Mouse (Mus musculus) olfactory bulb, adult 2 months (tissue): Measurements from ENCODE around the gene Ndufs7.

Source experiments
- CTCF ChIP-seq: fragments of 200-500 bp; IDR thresholded peaks from 2 replicates; pipeline ENCODE4 v1.5.1; 2012; ENCODE audit warnings: low read depth, mild to moderate bottlenecking, low read length, moderate library complexity; ENCODE audit not compliant: insufficient read depth
- POLR2A ChIP-seq: fragments of 200-500 bp; IDR thresholded peaks from 2 replicates; pipeline ENCODE4 v1.6.1; 2012; ENCODE audit warnings: mild to moderate bottlenecking, low read depth, low read length, moderate library complexity; ENCODE audit not compliant: insufficient read depth

DNA sequence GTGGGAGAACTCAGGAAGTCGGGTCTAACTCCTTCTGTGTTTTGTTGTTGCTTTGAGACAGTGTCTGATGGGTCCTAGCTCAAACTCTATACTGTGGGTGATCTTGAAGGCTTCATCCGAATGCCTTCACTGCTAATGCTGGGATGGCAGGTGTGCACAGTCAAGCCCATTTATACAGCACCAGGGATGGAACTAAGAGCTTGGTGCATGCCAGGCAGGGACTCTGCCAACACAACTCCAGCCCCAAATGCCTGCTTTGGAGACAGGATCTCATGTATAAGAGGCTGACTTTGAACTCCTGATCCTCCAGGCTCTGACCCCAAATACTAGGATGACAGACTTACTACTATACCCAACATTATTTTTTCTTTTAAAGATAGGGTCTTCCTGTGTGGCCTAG is 1.1 kb downstream of the Ndufs7 start:
- TF ChIP-seq POLR2A (no peak), CTCF (no peak)
